Mouse (Mus musculus): ENCODE measurements around the gene Tmem59.

Gene Tmem59

DNA sequence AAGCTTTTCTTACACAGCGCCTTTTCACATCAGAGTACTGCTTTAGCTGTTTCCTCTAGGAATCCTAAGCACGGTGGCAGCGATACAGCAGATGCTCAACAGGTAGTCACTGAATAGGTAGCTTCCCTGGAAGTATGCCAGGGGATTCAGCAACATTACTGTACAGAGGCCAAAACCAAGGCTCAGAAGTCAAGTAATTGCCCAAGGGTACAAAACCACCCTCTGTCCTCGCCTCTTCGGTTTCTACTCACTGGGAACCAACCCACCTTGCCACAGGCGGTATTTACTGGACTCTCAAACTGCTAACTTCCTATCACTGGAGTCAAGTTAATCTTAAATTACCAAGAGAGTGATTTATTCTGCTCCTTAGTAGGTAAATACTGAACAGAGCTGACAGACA lies 62.0 kb downstream of the Tmem59 start:
- DNase-seq (ENCODE audit: low spot score in 2 of 2) = no peak

DNA sequence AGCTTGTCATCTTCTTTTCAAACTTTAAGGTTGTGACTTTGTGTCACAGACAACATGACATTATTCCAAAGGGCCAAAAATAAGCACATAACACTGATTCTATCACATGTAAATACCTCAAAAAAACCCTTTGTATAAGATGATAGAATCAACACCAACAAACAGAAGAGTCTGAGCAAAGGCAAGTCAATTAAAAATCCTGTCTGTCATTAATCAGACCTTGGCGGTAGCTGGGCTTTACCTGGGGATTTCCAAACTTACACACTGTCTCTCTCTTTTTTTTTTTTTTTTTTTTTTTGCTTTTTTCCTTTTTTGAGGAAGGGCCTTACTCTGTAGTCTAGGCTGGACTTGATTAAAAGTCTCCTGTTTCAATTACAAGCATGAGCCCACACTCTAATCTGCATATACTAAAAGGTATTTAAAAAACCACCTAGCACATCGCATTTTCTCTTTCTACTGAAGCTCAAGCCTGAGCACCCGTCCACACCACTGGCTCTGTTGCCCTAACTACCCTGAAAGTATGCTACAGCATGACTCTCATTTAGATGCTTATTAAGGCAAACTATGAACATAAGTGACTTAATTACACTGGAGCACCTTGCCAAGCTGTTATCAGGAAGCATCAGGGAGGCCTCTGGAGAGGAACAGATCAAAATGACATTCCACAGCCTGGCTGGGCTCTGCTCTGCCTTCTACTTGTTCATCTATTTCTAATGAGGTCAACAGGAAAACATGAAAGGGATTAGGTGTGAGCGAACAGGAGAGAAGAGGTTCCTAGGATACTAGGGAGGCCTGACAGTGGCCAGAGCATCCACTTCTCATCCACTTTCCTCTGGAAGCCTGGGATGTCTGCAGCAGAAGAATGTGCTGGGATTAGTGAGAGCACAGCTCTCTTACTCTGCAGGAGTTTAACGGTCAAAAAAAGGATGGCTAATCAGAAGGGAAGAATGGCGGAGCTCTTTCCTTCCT lies 65.5 kb downstream of the Tmem59 start:
- no peak for DNase-seq (ENCODE audit: low spot score in 2 of 2)

DNA sequence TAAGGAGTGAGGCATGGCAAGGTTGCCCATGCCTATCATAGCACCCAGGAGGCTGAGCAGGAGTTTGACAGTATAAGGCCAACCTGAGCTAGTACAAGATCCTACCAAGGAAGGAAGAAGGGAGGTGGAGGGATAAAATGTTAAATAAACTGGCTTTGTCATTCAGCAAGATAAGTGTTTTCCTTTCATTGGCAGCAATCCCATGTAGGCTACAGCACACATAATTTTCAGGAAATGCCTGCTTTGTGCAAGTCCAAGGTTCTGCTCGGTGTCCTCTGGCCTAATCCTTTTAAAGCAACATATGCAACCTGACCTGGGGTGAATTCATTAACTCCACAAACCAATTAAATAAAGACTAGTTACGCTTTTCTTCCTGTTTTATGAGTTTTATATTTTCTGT lies 67.2 kb downstream of the Tmem59 start:
- DNase-seq (ENCODE audit: low spot score in 2 of 2) = no peak

DNA sequence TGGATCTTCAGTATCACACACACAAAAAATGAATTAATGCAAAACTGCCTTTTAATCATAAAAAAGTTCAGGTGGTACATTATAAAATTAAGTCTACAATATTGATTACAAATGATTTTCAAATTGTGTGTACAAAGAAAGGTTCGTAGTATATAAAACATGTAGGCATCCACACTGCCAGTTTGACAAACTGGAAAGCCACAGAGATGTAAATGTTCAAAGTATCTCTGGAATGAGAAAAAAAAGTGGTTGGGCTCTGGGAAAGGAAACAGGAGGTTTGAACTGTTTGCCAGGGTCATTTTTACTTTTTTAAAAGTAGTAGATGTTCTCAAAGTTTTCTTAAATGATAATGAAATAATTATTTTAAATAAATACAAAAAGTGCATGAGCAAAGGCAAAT lies 67.8 kb downstream of the Tmem59 start:
- DNase-seq (ENCODE audit: low spot score in 2 of 2) = no peak

DNA sequence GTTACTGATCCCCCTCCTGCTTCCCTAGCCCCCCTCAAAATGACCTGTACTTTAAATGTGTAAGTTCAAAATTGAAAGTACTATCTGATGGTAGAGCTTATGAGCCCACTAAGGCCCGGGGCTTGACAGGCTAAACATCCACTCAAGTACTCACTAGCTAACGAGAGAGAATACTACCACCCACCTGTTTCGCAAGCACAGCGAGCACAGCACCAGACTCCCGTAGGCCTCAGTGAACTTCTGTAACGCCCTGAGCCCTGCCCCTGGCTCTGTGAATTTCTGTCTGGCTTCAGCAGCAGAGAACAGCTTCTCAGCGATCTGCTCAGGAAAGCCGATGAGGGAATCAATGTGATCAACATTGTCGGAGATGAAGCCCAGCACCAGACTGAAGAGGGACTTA lies 68.9 kb downstream of the Tmem59 start:
- DNase-seq (ENCODE audit: low spot score in 2 of 2) = no peak

DNA sequence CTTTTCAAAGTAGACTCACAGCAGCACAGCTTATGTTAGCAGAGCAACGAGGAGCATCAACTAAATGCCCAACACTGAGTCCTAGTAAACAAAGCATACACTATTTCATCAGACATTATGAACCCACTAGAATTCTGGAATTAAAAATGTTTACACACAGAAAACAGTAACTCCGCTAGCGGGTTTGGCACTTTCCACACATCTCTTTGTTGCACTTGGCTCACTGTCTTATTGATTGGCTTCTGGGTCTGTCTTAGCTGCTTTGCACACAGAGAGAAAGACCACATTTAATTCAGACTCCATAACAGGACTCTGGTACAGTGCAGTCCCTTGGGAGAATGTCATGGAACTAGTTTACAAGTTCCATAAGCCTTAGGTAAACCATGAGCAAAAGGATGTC lies 69.9 kb downstream of the Tmem59 start:
- DNase-seq (ENCODE audit: low spot score in 2 of 2) = no peak

DNA sequence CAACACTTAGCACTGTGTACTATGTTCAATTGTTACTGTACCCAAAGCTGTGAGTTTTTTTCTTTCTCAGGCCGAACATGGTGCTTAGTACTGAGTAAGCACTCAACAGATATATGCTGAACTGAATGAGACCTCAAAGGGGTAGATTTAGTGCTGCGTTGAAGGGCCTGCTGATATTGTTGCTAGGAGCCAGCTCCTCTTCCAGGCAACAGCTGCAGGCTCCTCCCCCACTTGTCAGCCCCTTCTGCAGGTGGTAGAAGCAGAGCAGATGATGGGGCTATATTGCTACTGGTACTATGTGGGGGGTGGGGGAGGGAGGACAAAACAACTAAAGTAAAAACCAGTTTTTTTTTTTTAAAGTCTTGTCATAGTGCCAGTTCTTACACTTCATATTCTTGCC lies 71.3 kb downstream of the Tmem59 start:
- no peak for DNase-seq (ENCODE audit: low spot score in 2 of 2)

DNA sequence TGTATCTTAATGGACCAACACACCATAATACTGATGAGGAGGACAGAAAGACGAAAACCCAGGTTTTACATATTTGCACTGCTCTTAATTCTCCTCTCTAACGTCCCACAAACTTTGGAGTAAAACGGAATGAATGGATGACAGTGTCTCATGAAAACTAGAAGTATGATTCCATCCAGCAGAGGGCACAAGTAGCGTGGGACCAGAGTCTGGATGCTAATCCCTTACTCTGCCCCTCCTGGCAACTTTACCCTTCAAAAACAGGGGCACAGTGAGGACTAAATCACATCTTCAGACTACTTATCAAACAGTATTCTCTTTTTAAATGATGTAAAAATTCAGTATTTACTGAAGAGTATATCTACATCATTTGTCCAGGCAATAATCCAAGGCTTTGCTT lies 72.3 kb downstream of the Tmem59 start:
- peak in 1 of 2 experiments; percentile 30 for DNase-seq (ENCODE audit: low spot score in 2 of 2)
